Mouse (Mus musculus): ENCODE measurements around the gene Neurl3. TPM values are rescaled to one million over a fixed set of nuclear protein-coding genes. Genes with fewer than 3 reads are reported as not detected.

Neurl3 gene
- total RNA-seq, 2 experiments from 2014 or later = 0.26 to 0.61 TPM

GRCm38 (mm10) chr1:36263833-36264488 lies 10.5 kb downstream of the Neurl3 start:
- intact Hi-C loops (cut with DNase I) = no loop called here
- DNase-seq (ENCODE audit: low spot score in 2 of 2) = peak in 1 of 2 experiments; percentile 58

- DNase-seq (ENCODE audit: low spot score in 2 of 2) = peak; percentile 22 to 46
- intact Hi-C loops (cut with DNase I) = no loop called here
Observed at GRCm38 (mm10) chr1:36261708-36262504, 12.6 kb downstream of the Neurl3 start.

DNA sequence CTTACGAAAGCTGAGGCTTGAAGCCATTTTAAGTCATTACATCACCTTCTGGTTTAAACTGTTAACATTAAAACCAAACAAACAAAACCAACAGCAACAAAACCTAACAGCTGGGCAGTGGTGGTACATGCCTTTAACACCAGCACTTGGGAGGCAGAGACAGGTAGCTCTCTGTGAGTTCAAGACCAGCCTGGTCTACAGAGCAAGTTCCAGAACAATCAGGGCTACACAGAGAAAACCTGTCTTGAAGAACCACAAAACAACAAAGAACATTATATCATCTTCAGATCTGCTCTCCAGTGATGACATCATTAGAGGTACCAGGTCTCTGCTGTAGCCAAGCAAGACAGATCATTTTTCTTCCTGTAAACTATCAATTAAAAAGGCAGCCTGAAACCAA lies 14.1 kb downstream of the Neurl3 start:
- intact Hi-C loops (cut with DNase I) = no loop called here
- DNase-seq (ENCODE audit: low spot score in 2 of 2) = no peak

GRCm38 (mm10) chr1:36259281-36259680 lies 15.2 kb downstream of the Neurl3 start:
- DNase-seq (ENCODE audit: low spot score in 2 of 2) = no peak
- intact Hi-C loops (cut with DNase I) = loop anchor here (10.0 kb wide), 1 partner anchor 1364 kb away; no protein-coding TSS in a partner anchor

- intact Hi-C loops (cut with DNase I) = loop anchor here (10.0 kb wide), 1 partner anchor 1364 kb away; no protein-coding TSS in a partner anchor
- DNase-seq (ENCODE audit: low spot score in 2 of 2) = no peak
Observed at GRCm38 (mm10) chr1:36258631-36259030, 15.8 kb downstream of the Neurl3 start.

- intact Hi-C loops (cut with DNase I) = loop anchor here (10.0 kb wide), 1 partner anchor 1362 kb away; no protein-coding TSS in a partner anchor
- no peak for DNase-seq (ENCODE audit: low spot score in 2 of 2)
Observed at GRCm38 (mm10) chr1:36257276-36257675, 17.2 kb downstream of the Neurl3 start.

DNA sequence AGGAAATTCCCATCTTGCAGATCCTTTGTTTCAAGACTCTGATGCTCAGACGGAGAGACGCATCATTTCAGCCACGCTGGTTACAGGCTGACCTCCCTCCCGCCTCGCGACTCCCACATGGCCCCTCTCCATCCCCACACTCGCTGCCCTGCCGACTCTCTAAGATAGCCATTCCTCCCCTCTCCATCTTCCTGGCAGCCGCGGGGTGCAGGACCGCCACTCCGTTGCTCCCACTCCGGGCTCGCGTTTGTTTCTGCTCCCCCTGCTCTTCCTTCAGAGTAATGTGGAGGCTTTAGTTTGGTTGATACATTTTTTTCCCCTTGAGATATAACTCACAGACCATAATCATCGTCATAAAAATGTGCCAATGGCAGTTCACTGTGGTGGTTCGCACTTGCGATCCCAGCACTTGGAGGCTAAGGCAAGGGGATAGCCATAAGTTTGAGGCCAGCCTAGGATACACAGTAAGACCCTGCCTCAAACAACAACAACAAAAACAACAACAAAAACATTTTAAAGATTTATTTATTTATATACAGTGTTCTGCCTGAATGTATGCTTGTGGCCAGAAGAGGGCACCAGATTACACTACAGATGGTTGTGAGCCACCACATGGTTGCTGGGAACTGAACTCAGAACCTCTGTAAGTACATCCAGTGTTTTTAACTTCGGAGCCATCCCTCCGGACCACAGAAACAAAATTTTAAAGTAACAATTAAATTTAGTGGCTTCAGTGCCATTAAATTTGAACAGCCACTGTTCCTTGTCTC lies 18.4 kb downstream of the Neurl3 start:
- intact Hi-C loops (cut with DNase I) = loop anchor here (10.0 kb wide), 1 partner anchor 1361 kb away; no protein-coding TSS in a partner anchor
- DNase-seq (ENCODE audit: low spot score in 2 of 2) = no peak

- intact Hi-C loops (cut with DNase I) = loop anchor here (10.0 kb wide), 1 partner anchor 1360 kb away; no protein-coding TSS in a partner anchor
- DNase-seq (ENCODE audit: low spot score in 2 of 2) = peak in 1 of 2 experiments; percentile 23
Observed at GRCm38 (mm10) chr1:36254635-36255360, 19.7 kb downstream of the Neurl3 start.

- intact Hi-C loops (cut with DNase I) = loop anchor here (10.0 kb wide), 1 partner anchor 1358 kb away; no protein-coding TSS in a partner anchor
- peak; percentile 83 to 85 for DNase-seq (ENCODE audit: low spot score in 2 of 2)
Observed at GRCm38 (mm10) chr1:36252791-36253190, 21.7 kb downstream of the Neurl3 start.

- intact Hi-C loops (cut with DNase I) = loop anchor here (10.0 kb wide), 1 partner anchor 1357 kb away; no protein-coding TSS in a partner anchor
- no peak for DNase-seq (ENCODE audit: low spot score in 2 of 2)
Observed at GRCm38 (mm10) chr1:36251426-36251825, 23.1 kb downstream of the Neurl3 start.

DNA sequence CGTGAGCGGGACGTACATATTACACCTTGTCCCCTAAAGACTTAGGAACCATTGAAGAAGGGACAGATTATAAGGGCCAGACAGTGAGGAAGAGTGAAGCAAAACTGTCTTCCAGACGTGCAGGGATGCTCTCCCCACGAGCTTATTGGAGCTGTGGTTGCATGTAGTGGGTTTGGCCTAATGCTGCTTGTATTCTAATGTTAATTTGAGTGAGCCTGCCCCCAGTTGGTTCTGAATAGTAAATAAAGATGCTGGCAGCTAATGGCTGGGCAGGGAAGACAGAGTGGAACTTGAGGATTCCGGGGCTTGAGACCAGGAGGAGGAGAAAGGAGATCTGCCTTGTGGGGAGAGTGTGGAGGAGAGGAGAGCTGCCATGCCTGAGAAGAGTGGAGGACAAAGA lies 27.8 kb downstream of the Neurl3 start:
- no peak for DNase-seq (ENCODE audit: low spot score in 2 of 2)
- intact Hi-C loops (cut with DNase I) = no loop called here

DNA sequence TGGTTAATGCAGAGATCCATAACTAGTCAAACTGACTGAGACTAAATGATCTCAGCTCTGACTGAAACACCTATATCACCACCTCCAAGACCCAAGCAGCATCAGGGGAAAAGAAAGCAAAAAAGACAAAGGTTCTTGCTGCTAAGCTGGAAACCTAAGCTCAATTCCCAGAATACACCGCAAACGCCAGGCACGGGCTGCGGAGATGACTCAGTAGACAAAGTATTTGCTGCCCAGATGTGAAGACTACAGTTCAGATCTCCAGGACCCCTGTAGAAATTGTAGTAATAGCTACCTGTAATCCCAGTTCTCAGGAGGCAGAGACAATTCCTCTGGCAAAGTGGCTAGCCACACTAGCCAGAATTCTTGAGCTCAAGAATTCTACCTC lies 29.7 kb downstream of the Neurl3 start:
- intact Hi-C loops (cut with DNase I) = no loop called here
- DNase-seq (ENCODE audit: low spot score in 2 of 2) = no peak

DNA sequence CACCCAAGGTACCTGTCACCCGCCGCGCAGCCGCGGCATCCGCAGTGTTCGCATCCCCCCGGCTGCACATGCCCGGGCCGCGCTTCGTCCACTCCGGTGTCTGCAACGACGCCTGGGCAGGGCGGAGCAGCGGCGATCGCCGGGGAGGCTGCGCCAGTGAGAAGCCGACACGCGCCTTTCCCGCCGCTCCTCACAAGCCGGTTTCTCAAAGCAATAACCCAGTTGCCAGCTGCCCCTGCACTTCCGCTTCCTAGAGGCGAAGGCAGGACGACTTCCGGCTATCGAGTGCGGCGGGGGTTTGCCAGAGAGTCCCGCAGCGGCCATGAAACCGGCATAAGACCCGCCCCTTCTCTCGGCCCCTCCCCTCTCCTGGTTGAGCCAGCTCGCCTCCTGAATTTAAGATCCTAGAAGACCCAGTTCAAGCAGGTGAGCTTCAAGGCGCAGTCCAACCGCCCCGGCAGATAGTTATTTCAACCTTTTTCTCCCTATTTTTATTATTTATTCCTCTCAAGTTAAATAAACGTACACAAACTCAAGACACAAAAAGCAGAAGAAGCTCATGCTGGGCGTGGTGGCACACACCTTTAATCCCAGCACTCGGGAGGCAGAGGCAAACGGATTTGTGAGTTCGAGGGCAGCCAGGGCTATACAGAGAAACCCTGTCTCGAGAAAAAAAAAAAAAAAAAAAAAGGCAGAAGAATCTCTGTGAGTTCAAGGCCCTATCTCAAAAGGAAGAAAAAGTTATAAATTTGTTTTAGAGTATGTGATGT lies 30.2 kb downstream of the Neurl3 start, which contains the start of gene Uggt1:
TSS of gene Uggt1 (minus strand) at position 663 of the 770 bp plus-strand sequence.
- DNase-seq (ENCODE audit: low spot score in 2 of 2) = peak; percentile 93
- intact Hi-C loops (cut with DNase I) = no loop called here

DNA sequence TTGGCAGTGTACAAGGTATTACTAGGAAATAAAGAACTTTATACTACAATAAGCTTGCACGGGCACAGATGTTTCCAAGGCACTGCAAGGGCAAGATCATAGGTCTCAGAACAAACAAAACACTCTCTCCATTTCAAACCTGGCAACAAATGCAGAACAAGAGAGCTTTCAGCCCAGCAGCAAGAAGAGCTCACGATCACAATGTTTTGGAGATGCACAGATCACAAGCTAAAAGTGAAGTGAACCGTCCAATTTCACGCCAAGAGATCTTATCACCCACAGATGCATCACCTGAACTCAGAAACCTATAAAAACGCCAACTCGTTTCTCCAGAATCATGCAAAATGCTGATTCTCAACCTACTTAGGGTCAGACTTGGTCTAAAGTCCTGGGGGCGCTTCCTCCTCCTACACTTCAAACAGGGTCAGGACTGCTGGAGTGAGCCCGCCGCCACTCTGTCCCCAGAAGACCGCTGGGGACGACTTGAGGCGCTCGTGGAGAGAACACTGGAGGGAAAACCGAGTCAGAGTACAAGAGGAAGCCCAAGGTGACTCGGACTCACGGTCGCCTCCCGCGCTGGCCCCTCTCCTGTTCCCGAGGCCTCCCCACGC lies 30.9 kb downstream of the Neurl3 start:
- no peak for DNase-seq (ENCODE audit: low spot score in 2 of 2)
- intact Hi-C loops (cut with DNase I) = no loop called here

- DNase-seq (ENCODE audit: low spot score in 2 of 2) = no peak
- intact Hi-C loops (cut with DNase I) = no loop called here
Observed at GRCm38 (mm10) chr1:36241903-36242429, 32.5 kb downstream of the Neurl3 start.

- intact Hi-C loops (cut with DNase I) = no loop called here
- DNase-seq (ENCODE audit: low spot score in 2 of 2) = no peak
Observed at GRCm38 (mm10) chr1:36240176-36240575, 34.3 kb downstream of the Neurl3 start.

GRCm38 (mm10) chr1:36239396-36239795 lies 35.1 kb downstream of the Neurl3 start:
- intact Hi-C loops (cut with DNase I) = no loop called here
- no peak for DNase-seq (ENCODE audit: low spot score in 2 of 2)

DNA sequence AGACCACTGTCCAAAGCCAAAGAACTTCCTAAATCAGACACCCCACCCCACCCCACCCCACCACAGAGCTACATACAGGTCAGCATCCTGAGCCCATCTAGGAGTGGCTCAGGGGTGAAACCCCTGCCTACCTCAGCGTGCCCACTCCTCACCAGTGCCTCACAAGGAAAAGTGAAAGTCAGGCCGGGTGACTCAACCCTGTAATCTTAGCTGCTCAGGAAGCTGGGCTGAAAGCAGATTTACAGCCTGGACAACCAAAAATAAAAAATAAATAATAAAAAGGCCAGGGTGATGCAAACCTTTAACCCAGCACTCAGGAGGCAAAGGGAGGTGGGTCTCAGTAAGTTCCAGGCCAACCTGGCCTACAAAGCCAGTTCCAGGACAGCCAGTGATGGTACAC lies 38.6 kb downstream of the Neurl3 start:
- no peak for DNase-seq (ENCODE audit: low spot score in 2 of 2)
- intact Hi-C loops (cut with DNase I) = no loop called here
